Mouse (Mus musculus) adipocyte (in vitro differentiated cells): ENCODE data around the gene Slc39a10.
A peak's percentile ranks its signal among the peaks of the same experiment; 100 is the strongest.
"Not testable (repeated sequence)": the region's sequence is repeated elsewhere in the genome, so short reads cannot be mapped to it uniquely, and the experiment has no call there.

Experiments
- DNase-seq: peaks from one replicate; pipeline ENCODE4 v3.0.0-alpha.2; 2016; ENCODE audit warnings: low spot score

Slc39a10 gene

GRCm38 (mm10) chr1:46864175-46864885, 28.3 kb downstream of the Slc39a10 start:
- DNase-seq: no peak

- DNase-seq: no peak
These were observed 29.2 kb downstream of the Slc39a10 start for GRCm38 (mm10) chr1:46863434-46863833.

- DNase-seq: no peak
These were observed 32.6 kb downstream of the Slc39a10 start for GRCm38 (mm10) chr1:46860082-46860481.

- DNase-seq: no peak
These were observed 34.1 kb downstream of the Slc39a10 start for GRCm38 (mm10) chr1:46858579-46858978.

GRCm38 (mm10) chr1:46856498-46856897, 36.2 kb downstream of the Slc39a10 start:
- no peak for DNase-seq

GRCm38 (mm10) chr1:46854036-46854900, 38.4 kb downstream of the Slc39a10 start:
- DNase-seq: peak; percentile 94

- DNase-seq: peak; percentile 97
These were observed 39.2 kb downstream of the Slc39a10 start for GRCm38 (mm10) chr1:46853317-46854035.

- DNase-seq: peak; percentile 72
These were observed 39.9 kb downstream of the Slc39a10 start for GRCm38 (mm10) chr1:46852600-46853272.

GRCm38 (mm10) chr1:46852216-46852599, 40.4 kb downstream of the Slc39a10 start:
- no peak for DNase-seq

GRCm38 (mm10) chr1:46851586-46851985, 41.1 kb downstream of the Slc39a10 start:
- DNase-seq: no peak

- peak; percentile 84 for DNase-seq
These were observed 42.9 kb downstream of the Slc39a10 start for GRCm38 (mm10) chr1:46849758-46850157.

- DNase-seq: no peak
These were observed 47.4 kb downstream of the Slc39a10 start for GRCm38 (mm10) chr1:46845221-46845620.

GRCm38 (mm10) chr1:46844281-46844680, 48.4 kb downstream of the Slc39a10 start:
- DNase-seq: no peak

GRCm38 (mm10) chr1:46843406-46843805, 49.2 kb downstream of the Slc39a10 start:
- DNase-seq: no peak

- no peak for DNase-seq
These were observed 60.7 kb downstream of the Slc39a10 start for GRCm38 (mm10) chr1:46831927-46832326.

GRCm38 (mm10) chr1:46830066-46830843, 62.4 kb downstream of the Slc39a10 start:
- no peak for DNase-seq

- DNase-seq: no peak
These were observed 70.2 kb downstream of the Slc39a10 start for GRCm38 (mm10) chr1:46822256-46822972.

GRCm38 (mm10) chr1:46817934-46818333, 74.7 kb downstream of the Slc39a10 start:
- DNase-seq: no peak

GRCm38 (mm10) chr1:46808630-46809029, 84.0 kb downstream of the Slc39a10 start:
- not testable (repeated sequence) for DNase-seq

GRCm38 (mm10) chr1:46805074-46805473, 87.6 kb downstream of the Slc39a10 start:
- no peak for DNase-seq
